Mouse (Mus musculus): ENCODE measurements around the gene Hdac7.

DNA sequence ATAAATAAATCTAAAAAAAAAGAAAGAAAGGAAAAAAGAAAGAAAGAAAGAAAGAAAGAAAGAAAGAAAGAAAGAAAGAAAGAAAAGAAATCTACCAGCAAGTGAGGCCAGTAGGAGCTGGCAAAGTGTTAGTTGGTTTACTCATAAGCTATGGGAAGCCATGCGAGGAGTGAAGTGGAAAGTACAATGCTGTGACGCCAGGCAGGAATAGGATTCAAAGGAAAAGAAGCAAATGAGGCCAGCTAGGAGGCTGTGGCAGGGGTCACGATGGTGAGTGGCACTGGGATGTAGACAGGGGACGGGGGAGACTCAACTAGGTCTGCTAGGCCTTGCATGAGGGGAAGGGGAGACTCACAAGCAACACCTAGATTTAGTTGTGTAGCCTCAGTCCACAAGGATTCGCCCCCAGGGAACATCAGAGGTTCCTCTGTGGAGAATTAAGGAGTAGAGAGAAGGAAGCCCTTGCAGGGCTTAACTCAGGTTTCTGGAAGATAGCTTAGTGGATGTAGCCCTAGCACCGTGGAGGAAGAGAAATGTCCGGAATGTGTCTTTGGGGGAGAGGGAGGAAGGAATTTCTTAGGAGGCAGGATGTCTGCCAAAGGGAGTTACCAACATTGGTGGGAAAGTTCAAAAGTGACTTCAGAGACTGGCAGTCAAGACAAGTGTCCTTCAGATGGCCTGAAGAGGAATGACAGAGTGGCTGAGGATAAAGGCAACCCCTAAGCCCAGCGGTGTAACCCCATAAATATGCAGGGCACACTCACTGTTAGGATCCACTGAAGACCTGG, 65.8 kb downstream of the Hdac7 start, which contains the start of gene Slc48a1:
- no peak for TF ChIP-seq TAL1 (conservative IDR thresholded peaks at IDR 0.05; ENCODE audit: low read depth, low read length)
- no peak for TF ChIP-seq CTCF (IDR thresholded peaks at IDR 0.05; ENCODE audit: low read depth, low read length)
- no peak for TF ChIP-seq GATA1 (IDR thresholded peaks at IDR 0.05; ENCODE audit: borderline replicate concordance, low read length)
- no peak for TF ChIP-seq GATA2 (IDR thresholded peaks at IDR 0.05; ENCODE audit: borderline replicate concordance, low read depth, low read length)
- TF ChIP-seq POLR2AphosphoS5 (IDR thresholded peaks at IDR 0.05; ENCODE audit: insufficient replicate concordance, low read depth, low read length): no peak
